Mouse (Mus musculus): ENCODE measurements around the gene Hist1h2ab. TPM values are rescaled to one million over a fixed set of nuclear protein-coding genes. Genes with fewer than 3 reads are reported as not detected.

Hist1h2ab gene
- 5.1 and 8.7 TPM in 2 replicates for polyA plus RNA-seq (2012; rRNA removed)

GRCm38 (mm10) chr13:23750839-23751477, at the start of gene Hist1h2ab:
TSS of gene Hist1h2ab (plus strand) at chr13:23751126.

GRCm38 (mm10) chr13:23710374-23711089, 40.4 kb upstream of the Hist1h2ab start, which contains the start of gene Hfe:
TSS of gene Hfe (minus strand) at chr13:23710854.

GRCm38 (mm10) chr13:23738677-23739068, 12.3 kb upstream of the Hist1h2ab start, which contains the start of gene Hist1h1c:
TSS of gene Hist1h1c (plus strand) at chr13:23738808.

GRCm38 (mm10) chr13:23745381-23746161, 5.4 kb upstream of the Hist1h2ab start, which contains the start of gene Hist1h3c:
TSS of gene Hist1h3c (minus strand) at chr13:23745602.

GRCm38 (mm10) chr13:23746201-23747080, 4.5 kb upstream of the Hist1h2ab start, which contains the start of gene Hist1h2bb:
TSS of gene Hist1h2bb (plus strand) at chr13:23746734.

GRCm38 (mm10) chr13:23752067-23752741, 1.3 kb downstream of the Hist1h2ab start, which contains the start of gene Hist1h3b:
TSS of gene Hist1h3b (plus strand) at chr13:23752267.

GRCm38 (mm10) chr13:23756790-23757189, 5.9 kb downstream of the Hist1h2ab start, which contains the start of gene Hist1h4b:
TSS of gene Hist1h4b (plus strand) at chr13:23757013.

GRCm38 (mm10) chr13:23760972-23761864, 10.3 kb downstream of the Hist1h2ab start, which contains the start of gene Hist1h4a:
TSS of gene Hist1h4a (minus strand) at chr13:23761230.

GRCm38 (mm10) chr13:23761871-23762821, 11.2 kb downstream of the Hist1h2ab start, which contains the start of gene Hist1h3a:
TSS of gene Hist1h3a (minus strand) at chr13:23762386.

GRCm38 (mm10) chr13:23763586-23764323, 12.8 kb downstream of the Hist1h2ab start, which contains the start of gene Hist1h1a:
TSS of gene Hist1h1a (plus strand) at chr13:23763666.

GRCm38 (mm10) chr13:23769613-23770012, 18.7 kb downstream of the Hist1h2ab start, which contains the start of gene Trim38:
TSS of gene Trim38 (plus strand) at chr13:23769913.

Other genes starting within 250 kb of the Hist1h2ab start
- gene Hist1h4h, start 220.1 kb upstream of the Hist1h2ab start, polyA plus RNA-seq (2012; rRNA removed) = 10.2 and 16.4 TPM in 2 replicates
- gene Hist1h2af, start 217.2 kb upstream of the Hist1h2ab start, polyA plus RNA-seq (2012; rRNA removed) = 126 and 148 TPM in 2 replicates
- 15.8 and 18.3 TPM in 2 replicates for gene Hist1h3g, start 215.7 kb upstream of the Hist1h2ab start, polyA plus RNA-seq (2012; rRNA removed)
- 0.87 and 1.9 TPM in 2 replicates for gene Hist1h2bh, start 207.7 kb upstream of the Hist1h2ab start, polyA plus RNA-seq (2012; rRNA removed)
- gene Hist1h3f, start 207.1 kb upstream of the Hist1h2ab start, polyA plus RNA-seq (2012; rRNA removed) = 4.2 and 5.6 TPM in 2 replicates
- 2.2 and 2.4 TPM in 2 replicates for gene Hist1h4f, start 199.5 kb upstream of the Hist1h2ab start, polyA plus RNA-seq (2012; rRNA removed)
- gene Hist1h1d, start 197.9 kb upstream of the Hist1h2ab start, polyA plus RNA-seq (2012; rRNA removed) = 0.04 and 0.10 TPM in 2 replicates
- 13.8 and 14.4 TPM in 2 replicates for gene Hist1h3e, start 188.8 kb upstream of the Hist1h2ab start, polyA plus RNA-seq (2012; rRNA removed)
- 3.3 and 7.8 TPM in 2 replicates for gene Hist1h2ae, start 179.9 kb upstream of the Hist1h2ab start, polyA plus RNA-seq (2012; rRNA removed)
- gene Hist1h2bg, start 179.7 kb upstream of the Hist1h2ab start, polyA plus RNA-seq (2012; rRNA removed) = 15.0 and 22.9 TPM in 2 replicates
- gene Hist1h2bf, start 176.9 kb upstream of the Hist1h2ab start, polyA plus RNA-seq (2012; rRNA removed) = 5.2 and 7.1 TPM in 2 replicates
- gene Hist1h2ad, start 176.7 kb upstream of the Hist1h2ab start, polyA plus RNA-seq (2012; rRNA removed) = 2.5 and 3.6 TPM in 2 replicates
- gene Hist1h3d, start 175.4 kb upstream of the Hist1h2ab start, polyA plus RNA-seq (2012; rRNA removed) = 5.2 and 6.2 TPM in 2 replicates
- gene Hist1h4d, start 169.5 kb upstream of the Hist1h2ab start, polyA plus RNA-seq (2012; rRNA removed) = 3.2 and 3.6 TPM in 2 replicates
- gene Hist1h2be, start 130.0 kb upstream of the Hist1h2ab start, polyA plus RNA-seq (2012; rRNA removed) = 1.1 TPM in 2 replicates
- 0.74 and 1.3 TPM in 2 replicates for gene Hist1h1e, start 128.6 kb upstream of the Hist1h2ab start, polyA plus RNA-seq (2012; rRNA removed)
- 0.47 and 0.76 TPM in 2 replicates for gene Hist1h2ac, start 67.2 kb upstream of the Hist1h2ab start, polyA plus RNA-seq (2012; rRNA removed)
- 117 and 165 TPM in 2 replicates for gene Hist1h2bc, start 66.9 kb upstream of the Hist1h2ab start, polyA plus RNA-seq (2012; rRNA removed)
- gene Hist1h1t, start 55.3 kb upstream of the Hist1h2ab start, polyA plus RNA-seq (2012; rRNA removed) = not detected in 2 replicates
- gene Hist1h4c, start 52.7 kb upstream of the Hist1h2ab start, polyA plus RNA-seq (2012; rRNA removed) = 2.2 and 4.1 TPM in 2 replicates
- 3.3 and 4.5 TPM in 2 replicates for gene Hfe, start 40.3 kb upstream of the Hist1h2ab start, polyA plus RNA-seq (2012; rRNA removed)
- gene Hist1h1c, start 12.3 kb upstream of the Hist1h2ab start, polyA plus RNA-seq (2012; rRNA removed) = 24.5 and 35.7 TPM in 2 replicates
- 7.1 and 11.9 TPM in 2 replicates for gene Hist1h3c, start 5.5 kb upstream of the Hist1h2ab start, polyA plus RNA-seq (2012; rRNA removed)
- 3.8 and 4.6 TPM in 2 replicates for gene Hist1h2bb, start 4.4 kb upstream of the Hist1h2ab start, polyA plus RNA-seq (2012; rRNA removed)
- gene Hist1h3b, start 1.1 kb downstream of the Hist1h2ab start, polyA plus RNA-seq (2012; rRNA removed) = 10.6 and 14.9 TPM in 2 replicates
- gene Hist1h4b, start 5.9 kb downstream of the Hist1h2ab start, polyA plus RNA-seq (2012; rRNA removed) = 5.1 TPM in 1 of 2 replicates, not detected in the other
- 1.1 and 3.0 TPM in 2 replicates for gene Hist1h4a, start 10.1 kb downstream of the Hist1h2ab start, polyA plus RNA-seq (2012; rRNA removed)
- 10.0 and 13.1 TPM in 2 replicates for gene Hist1h3a, start 11.3 kb downstream of the Hist1h2ab start, polyA plus RNA-seq (2012; rRNA removed)
- gene Hist1h1a, start 12.5 kb downstream of the Hist1h2ab start, polyA plus RNA-seq (2012; rRNA removed) = 0.09 and 0.20 TPM in 2 replicates
- gene Trim38, start 18.8 kb downstream of the Hist1h2ab start, polyA plus RNA-seq (2012; rRNA removed) = not detected in 2 replicates
- gene Slc17a2, start 55.9 kb downstream of the Hist1h2ab start, polyA plus RNA-seq (2012; rRNA removed) = not detected in 2 replicates
- not detected in 2 replicates for gene Slc17a3, start 88.3 kb downstream of the Hist1h2ab start, polyA plus RNA-seq (2012; rRNA removed)
- 0.04 TPM in 1 of 2 replicates, not detected in the other for gene Slc17a1, start 116.6 kb downstream of the Hist1h2ab start, polyA plus RNA-seq (2012; rRNA removed)
- gene Slc17a4, start 163.9 kb downstream of the Hist1h2ab start, polyA plus RNA-seq (2012; rRNA removed) = 0.05 and 0.06 TPM in 2 replicates
- not detected in 2 replicates for gene Hist1h2ba, start 183.0 kb downstream of the Hist1h2ab start, polyA plus RNA-seq (2012; rRNA removed)
- not detected in 2 replicates for gene Hist1h2aa, start 183.3 kb downstream of the Hist1h2ab start, polyA plus RNA-seq (2012; rRNA removed)
- gene Scgn, start 240.1 kb downstream of the Hist1h2ab start, polyA plus RNA-seq (2012; rRNA removed) = 0.76 and 1.1 TPM in 2 replicates